Mouse (Mus musculus): ENCODE measurements around the gene Parp11. TPM values are rescaled to one million over a fixed set of nuclear protein-coding genes. Genes with fewer than 3 reads are reported as not detected.

Gene Parp11
- polyA plus RNA-seq, 1 experiment: 13.2 TPM

DNA sequence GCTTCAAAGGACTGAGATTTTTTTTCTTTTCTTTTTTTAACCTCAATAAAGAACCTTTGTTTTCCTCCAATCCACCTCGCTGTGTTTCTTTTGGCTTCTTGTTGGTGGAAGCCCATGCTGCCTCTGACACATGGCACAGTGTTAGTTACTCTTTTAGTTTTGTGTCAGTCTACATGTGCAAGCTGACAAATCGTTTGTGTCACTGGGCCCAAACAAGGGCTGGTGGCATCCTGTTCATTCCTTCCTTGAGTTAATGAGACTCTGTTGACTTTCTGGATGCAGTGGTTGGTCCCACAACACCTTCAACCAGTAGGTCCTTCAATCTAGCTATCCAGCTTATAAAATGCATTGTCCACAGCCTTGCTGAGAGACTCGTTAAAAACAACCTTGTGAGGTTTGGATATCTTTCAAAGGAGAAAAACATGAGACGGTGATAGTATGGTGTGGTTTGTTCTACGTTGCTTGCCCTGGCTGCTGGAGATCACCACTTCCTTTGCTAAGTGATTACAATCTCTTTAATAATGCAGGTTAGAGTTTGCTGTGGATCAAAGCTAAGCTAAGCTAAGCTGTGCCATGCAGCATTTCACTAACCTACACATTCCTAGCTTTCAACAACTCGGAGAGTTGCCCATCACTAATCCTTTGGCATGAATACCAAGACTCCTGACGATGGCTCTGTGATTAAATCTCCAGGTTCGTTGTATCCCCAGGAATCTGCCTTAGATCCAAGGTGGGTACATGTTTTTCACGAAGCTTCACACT, 12.6 kb upstream of the Parp11 start:
- Histone ChIP-seq H3K27ac (ENCODE audit: insufficient read depth, low read length) (no peak overlapping the region), H3K36me3 (ENCODE audit: control insufficient read depth, insufficient read depth, low read length) (no peaks in the 10 kb centered on the region), H3K4me3 (ENCODE audit: extremely low read depth, insufficient read depth, insufficient read length) (no peak overlapping the region), H3K27me3 (ENCODE audit: control insufficient read depth, insufficient read depth, low read length) (no peaks in the 10 kb centered on the region), H3K4me1 (ENCODE audit: control insufficient read depth, insufficient read depth, insufficient read length) (no peaks in the 10 kb centered on the region)
- WGBS: 58% methylated on average over 9 of the region's 9 CpGs
- DNase-seq (ENCODE audit: low read depth in 1 of 2, low spot score in 2 of 2): no peak
- TF ChIP-seq POLR2A (IDR thresholded peaks at IDR 0.05; ENCODE audit: low read depth, low read length): no peak
- TF ChIP-seq CTCF (IDR thresholded peaks at IDR 0.05; ENCODE audit: extremely low read depth, insufficient read depth, insufficient read length, insufficient replicate concordance): no peak

DNA sequence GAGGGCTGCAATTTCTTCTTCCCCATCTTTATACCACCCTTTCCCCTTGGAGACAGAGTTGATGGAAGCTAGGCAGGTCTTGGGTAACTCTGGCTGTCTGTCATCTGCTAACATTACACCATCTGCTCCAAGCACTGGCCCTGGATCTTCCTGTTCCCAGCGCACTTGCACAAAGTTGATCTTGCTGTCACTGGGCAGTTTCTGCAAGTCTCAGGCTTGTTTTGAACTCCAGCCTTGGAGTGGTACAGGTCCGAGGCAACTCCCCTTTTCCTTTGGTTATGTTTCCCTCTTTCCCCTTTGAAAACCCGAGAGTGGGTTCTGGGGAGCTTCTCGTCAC, 12.0 kb upstream of the Parp11 start:
- H3K4me3 ChIP-seq (ENCODE audit: extremely low read depth, insufficient read depth, insufficient read length): no peak overlapping the region
- WGBS: 86% methylated on average over 4 of the region's 4 CpGs
- TF ChIP-seq CTCF (IDR thresholded peaks at IDR 0.05; ENCODE audit: extremely low read depth, insufficient read depth, insufficient read length, insufficient replicate concordance) (no peak), POLR2A (IDR thresholded peaks at IDR 0.05; ENCODE audit: low read depth, low read length) (no peak)
- DNase-seq (ENCODE audit: low read depth in 1 of 2, low spot score in 2 of 2): no peak
- H3K4me1 ChIP-seq (ENCODE audit: control insufficient read depth, insufficient read depth, insufficient read length): no peaks in the 10 kb centered on the region
- no peaks in the 10 kb centered on the region for H3K27me3 ChIP-seq (ENCODE audit: control insufficient read depth, insufficient read depth, low read length)
- no peaks in the 10 kb centered on the region for H3K36me3 ChIP-seq (ENCODE audit: control insufficient read depth, insufficient read depth, low read length)
- H3K27ac ChIP-seq (ENCODE audit: insufficient read depth, low read length): no peak overlapping the region

DNA sequence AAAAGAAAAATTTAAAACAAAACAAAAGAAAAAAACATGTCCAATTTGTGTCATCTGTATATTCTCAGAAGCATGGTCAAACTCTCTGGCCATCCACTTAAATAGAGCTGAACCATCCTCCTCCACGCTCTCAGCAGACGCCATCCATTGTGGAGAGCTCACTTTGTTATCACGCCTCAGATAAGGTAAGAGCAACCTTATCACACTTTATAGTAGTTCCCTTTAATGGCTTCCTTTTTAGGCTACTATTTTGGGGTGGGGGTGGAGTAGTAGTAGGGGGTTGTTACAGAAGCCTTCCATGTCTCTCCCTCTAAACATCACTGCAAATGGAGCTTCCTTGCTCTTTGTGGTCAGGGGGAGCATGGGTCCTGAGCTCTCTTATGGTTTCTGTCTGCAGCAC, 7.6 kb upstream of the Parp11 start:
- Histone ChIP-seq H3K27ac (ENCODE audit: insufficient read depth, low read length) (no peak overlapping the region), H3K4me1 (ENCODE audit: control insufficient read depth, insufficient read depth, insufficient read length) (no peaks in the 10 kb centered on the region), H3K4me3 (ENCODE audit: extremely low read depth, insufficient read depth, insufficient read length) (no peak overlapping the region), H3K36me3 (ENCODE audit: control insufficient read depth, insufficient read depth, low read length) (no peaks in the 10 kb centered on the region), H3K27me3 (ENCODE audit: control insufficient read depth, insufficient read depth, low read length) (no peaks in the 10 kb centered on the region)
- DNase-seq (ENCODE audit: low read depth in 1 of 2, low spot score in 2 of 2): no peak
- TF ChIP-seq CTCF (IDR thresholded peaks at IDR 0.05; ENCODE audit: extremely low read depth, insufficient read depth, insufficient read length, insufficient replicate concordance): no peak
- 85% methylated on average over 3 of the region's 3 CpGs for WGBS

DNA sequence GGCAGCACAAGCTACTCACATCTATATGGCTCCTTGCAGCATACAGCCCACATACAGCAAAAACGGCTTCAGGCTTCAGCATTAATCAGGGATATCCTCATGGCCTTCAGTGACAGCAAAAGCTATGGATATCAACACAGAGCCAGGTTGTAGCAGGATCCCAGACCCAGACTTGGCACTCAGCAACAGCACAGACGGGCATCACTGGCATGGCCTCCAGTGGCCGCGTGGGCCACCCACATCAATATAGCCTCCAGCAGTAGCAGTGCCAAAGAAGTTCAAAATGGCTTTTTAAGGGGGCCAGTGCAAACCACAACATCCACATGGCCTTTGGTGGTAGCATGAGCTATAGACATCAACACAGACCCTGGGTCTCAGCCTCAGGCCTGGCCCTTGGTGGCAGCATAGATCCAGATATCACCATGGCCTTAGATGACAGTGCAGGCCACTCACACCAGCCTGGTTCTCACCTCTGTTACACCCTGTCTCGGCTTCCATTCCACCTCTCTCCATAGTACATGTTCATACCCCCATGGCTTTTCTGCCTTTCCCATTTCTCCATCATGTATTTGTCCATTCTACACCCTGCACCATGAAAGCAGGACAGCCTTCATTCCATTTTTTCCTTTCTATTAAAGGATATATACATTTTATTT, 7.0 kb upstream of the Parp11 start:
- no peak for TF ChIP-seq POLR2A (IDR thresholded peaks at IDR 0.05; ENCODE audit: low read depth, low read length)
- no peak for TF ChIP-seq CTCF (IDR thresholded peaks at IDR 0.05; ENCODE audit: extremely low read depth, insufficient read depth, insufficient read length, insufficient replicate concordance)
- Histone ChIP-seq H3K4me1 (ENCODE audit: control insufficient read depth, insufficient read depth, insufficient read length) (no peaks in the 10 kb centered on the region), H3K4me3 (ENCODE audit: extremely low read depth, insufficient read depth, insufficient read length) (no peak overlapping the region), H3K27me3 (ENCODE audit: control insufficient read depth, insufficient read depth, low read length) (no peaks in the 10 kb centered on the region), H3K36me3 (ENCODE audit: control insufficient read depth, insufficient read depth, low read length) (no peaks in the 10 kb centered on the region), H3K27ac (ENCODE audit: insufficient read depth, low read length) (no peak overlapping the region)
- DNase-seq (ENCODE audit: low read depth in 1 of 2, low spot score in 2 of 2): no peak
- WGBS: 94% methylated on average over 5 of the region's 5 CpGs

DNA sequence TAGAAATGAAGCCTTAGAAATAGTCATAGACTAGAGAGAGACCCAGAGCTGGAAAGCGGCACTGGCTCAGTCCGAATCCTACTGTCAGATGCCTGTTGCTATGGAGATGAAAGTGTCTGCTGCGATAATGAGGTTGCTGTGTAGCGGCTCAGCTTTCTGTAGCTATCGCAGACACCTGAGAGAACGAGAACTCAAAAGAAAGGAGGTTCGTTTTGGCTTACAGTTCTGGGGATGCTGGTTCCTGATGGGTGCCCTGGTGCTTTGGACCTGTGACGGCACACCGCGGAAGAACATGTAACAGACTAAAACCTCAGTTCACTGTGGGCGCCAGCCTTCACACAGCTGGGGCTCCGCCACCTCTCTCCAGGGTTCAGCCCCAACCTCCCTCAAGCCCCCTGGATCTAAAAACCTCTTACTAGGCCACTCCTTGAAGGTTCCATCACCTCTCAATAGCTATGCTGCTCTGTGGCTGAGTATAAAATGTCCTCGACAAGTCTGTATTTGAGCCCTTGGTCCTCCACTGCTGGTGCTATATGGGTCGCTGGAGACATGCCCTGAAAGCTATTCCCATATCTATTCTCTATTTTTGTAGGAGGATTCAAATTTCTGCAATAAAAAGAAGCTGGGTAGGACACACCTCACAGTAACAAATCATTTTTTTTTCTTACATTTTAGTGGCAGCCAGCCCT, 6.1 kb upstream of the Parp11 start:
- H3K27me3 ChIP-seq (ENCODE audit: control insufficient read depth, insufficient read depth, low read length): no peaks in the 10 kb centered on the region
- TF ChIP-seq POLR2A (IDR thresholded peaks at IDR 0.05; ENCODE audit: low read depth, low read length) (no peak), CTCF (IDR thresholded peaks at IDR 0.05; ENCODE audit: extremely low read depth, insufficient read depth, insufficient read length, insufficient replicate concordance) (no peak)
- H3K27ac ChIP-seq (ENCODE audit: insufficient read depth, low read length): no peak overlapping the region
- H3K4me1 ChIP-seq (ENCODE audit: control insufficient read depth, insufficient read depth, insufficient read length): no peaks in the 10 kb centered on the region
- H3K36me3 ChIP-seq (ENCODE audit: control insufficient read depth, insufficient read depth, low read length): no peaks in the 10 kb centered on the region
- no peak for DNase-seq (ENCODE audit: low read depth in 1 of 2, low spot score in 2 of 2)
- 90% methylated on average over 14 of the region's 14 CpGs for WGBS
- no peak overlapping the region for H3K4me3 ChIP-seq (ENCODE audit: extremely low read depth, insufficient read depth, insufficient read length)

DNA sequence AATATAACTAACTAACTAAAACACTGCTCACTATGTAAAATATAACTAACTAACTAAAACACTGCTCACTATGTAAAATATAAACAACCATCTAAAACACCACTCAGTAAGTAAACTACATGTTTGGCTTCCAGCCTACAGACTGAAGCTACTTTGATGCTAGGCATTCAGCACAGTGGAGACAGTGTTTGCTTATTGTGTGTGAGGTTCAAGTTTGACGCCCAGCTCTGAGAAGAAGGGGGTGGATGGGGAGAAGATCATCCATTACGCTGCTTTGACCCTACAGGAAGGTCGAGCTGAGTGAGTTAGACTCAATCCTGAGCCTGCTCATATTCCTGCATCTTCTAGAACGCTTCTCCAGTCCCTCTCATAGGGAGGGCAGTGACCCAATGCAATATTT, 4.1 kb upstream of the Parp11 start:
- H3K27me3 ChIP-seq (ENCODE audit: control insufficient read depth, insufficient read depth, low read length): no peaks in the 10 kb centered on the region
- H3K27ac ChIP-seq (ENCODE audit: insufficient read depth, low read length): no peak overlapping the region
- H3K36me3 ChIP-seq (ENCODE audit: control insufficient read depth, insufficient read depth, low read length): no peaks in the 10 kb centered on the region
- WGBS: 86% methylated on average over 4 of the region's 4 CpGs
- no peak for TF ChIP-seq CTCF (IDR thresholded peaks at IDR 0.05; ENCODE audit: extremely low read depth, insufficient read depth, insufficient read length, insufficient replicate concordance)
- no peak for TF ChIP-seq POLR2A (IDR thresholded peaks at IDR 0.05; ENCODE audit: low read depth, low read length)
- peaks cover 6% of the 10 kb centered on the region for H3K4me1 ChIP-seq (ENCODE audit: control insufficient read depth, insufficient read depth, insufficient read length)
- DNase-seq (ENCODE audit: low read depth in 1 of 2, low spot score in 2 of 2): no peak
- H3K4me3 ChIP-seq (ENCODE audit: extremely low read depth, insufficient read depth, insufficient read length): no peak overlapping the region

DNA sequence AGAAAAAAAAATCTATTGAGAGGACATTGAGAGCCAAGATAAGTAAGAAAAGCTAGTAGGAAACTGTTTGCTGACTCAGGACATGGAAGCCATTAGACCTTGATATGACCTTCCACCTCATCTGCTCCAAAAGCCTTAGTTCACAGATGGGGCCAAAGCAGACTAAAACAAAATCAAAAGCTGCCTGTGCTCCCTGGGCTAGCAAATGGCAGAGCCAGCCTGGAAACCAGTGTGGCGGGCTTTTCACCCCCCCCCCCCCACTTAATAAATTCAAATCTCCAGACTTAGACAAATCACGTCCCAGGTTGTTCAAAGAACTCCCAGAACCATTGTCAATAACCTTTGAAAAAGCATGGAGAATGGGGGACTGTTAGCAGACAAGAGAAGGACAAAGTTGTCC, 2.7 kb upstream of the Parp11 start:
- 76% methylated on average over 2 of the region's 2 CpGs for WGBS
- Histone ChIP-seq H3K4me3 (ENCODE audit: extremely low read depth, insufficient read depth, insufficient read length) (no peak overlapping the region), H3K4me1 (ENCODE audit: control insufficient read depth, insufficient read depth, insufficient read length) (peaks cover 12% of the 10 kb centered on the region), H3K27ac (ENCODE audit: insufficient read depth, low read length) (no peak overlapping the region), H3K27me3 (ENCODE audit: control insufficient read depth, insufficient read depth, low read length) (no peaks in the 10 kb centered on the region), H3K36me3 (ENCODE audit: control insufficient read depth, insufficient read depth, low read length) (no peaks in the 10 kb centered on the region)
- DNase-seq (ENCODE audit: low read depth in 1 of 2, low spot score in 2 of 2): no peak
- no peak for TF ChIP-seq POLR2A (IDR thresholded peaks at IDR 0.05; ENCODE audit: low read depth, low read length)
- no peak for TF ChIP-seq CTCF (IDR thresholded peaks at IDR 0.05; ENCODE audit: extremely low read depth, insufficient read depth, insufficient read length, insufficient replicate concordance)

All from spleen, adult 2 months (tissue).